Mouse (Mus musculus) lung, postnatal 0 days (tissue): Measurements from ENCODE around the gene Prrt3.

ENCODE experiments used
- CTCF ChIP-seq: IDR thresholded peaks from 2 replicates; pipeline ENCODE4 v1.5.1; 2016; ENCODE audit warnings: antibody characterized with exemption, mild to moderate bottlenecking
- EP300 ChIP-seq: IDR thresholded peaks from 2 replicates; pipeline ENCODE4 v1.6.1; 2016; ENCODE audit warnings: antibody characterized with exemption, mild to moderate bottlenecking, control low read depth

- TF ChIP-seq CTCF (peak; percentile 29), EP300 (no peak)
These were observed 18.0 kb downstream of the Prrt3 start for GRCm38 (mm10) chr6:113483729-113484128.
